Mouse (Mus musculus) left cerebral cortex, postnatal 14 days (tissue): ENCODE data around the gene Fam126a. TPM values are rescaled to one million over a fixed set of nuclear protein-coding genes. Genes with fewer than 3 reads are reported as not detected.

Experiments
- total RNA-seq, 2 experiments: library from RNA; stranded (reverse); gene quantifications; 2 replicates each; pipeline ENCODE4 v1.2.3; 2021

Fam126a gene
- total RNA-seq, 2 experiments from 2014 or later: 22.9 to 24.1 TPM

Other genes starting within 250 kb of the Fam126a start
- 10 to 100 TPM; 17.4 to 17.5 TPM for gene Pus7, start 247.0 kb downstream of the Fam126a start, total RNA-seq
- gene Rint1, start 243.0 kb downstream of the Fam126a start, total RNA-seq: 10 to 100 TPM; 22.9 to 23.5 TPM
- 10 to 100 TPM; 78.2 to 85.0 TPM for gene Tomm7, start 186.5 kb downstream of the Fam126a start, total RNA-seq
- 100 to 1,000 TPM in 1 of 2 experiments, 10 to 100 TPM in 1; 96.8 to 102 TPM for gene Klhl7, start 69.9 kb upstream of the Fam126a start, total RNA-seq
- gene Nupl2, start 134.3 kb upstream of the Fam126a start, total RNA-seq: 10 to 100 TPM in 1 of 2 experiments, 1 to 10 TPM in 1; 9.4 to 10.3 TPM